Mouse (Mus musculus) cerebellum, adult 8-10 months (tissue): ENCODE measurements around the gene Ighmbp2.
"Not testable (repeated sequence)": the region's sequence is repeated elsewhere in the genome, so short reads cannot be mapped to it uniquely, and the experiment has no call there.

Source experiments
- DNase-seq: peaks from one replicate; pipeline ENCODE4 v3.0.0; 2022

Ighmbp2 gene

GRCm38 (mm10) chr19:3275744-3276365 lies 7.0 kb downstream of the Ighmbp2 start:
- DNase-seq = no peak

GRCm38 (mm10) chr19:3273331-3273730 lies 9.5 kb downstream of the Ighmbp2 start:
- DNase-seq = no peak

GRCm38 (mm10) chr19:3271366-3271765 lies 11.5 kb downstream of the Ighmbp2 start:
- no peak for DNase-seq

- DNase-seq = no peak
Observed at GRCm38 (mm10) chr19:3269803-3270202, 13.0 kb downstream of the Ighmbp2 start.

- no peak for DNase-seq
Observed at GRCm38 (mm10) chr19:3269279-3269678, 13.5 kb downstream of the Ighmbp2 start.

- no peak for DNase-seq
Observed at GRCm38 (mm10) chr19:3268218-3268980, 14.4 kb downstream of the Ighmbp2 start.

- no peak for DNase-seq
Observed at GRCm38 (mm10) chr19:3267340-3267739, 15.5 kb downstream of the Ighmbp2 start.

- DNase-seq = no peak
Observed at GRCm38 (mm10) chr19:3266676-3267075, 16.1 kb downstream of the Ighmbp2 start.

GRCm38 (mm10) chr19:3266136-3266535 lies 16.7 kb downstream of the Ighmbp2 start:
- no peak for DNase-seq

GRCm38 (mm10) chr19:3265180-3265579 lies 17.6 kb downstream of the Ighmbp2 start:
- DNase-seq = no peak

GRCm38 (mm10) chr19:3264348-3264747 lies 18.5 kb downstream of the Ighmbp2 start:
- no peak for DNase-seq

GRCm38 (mm10) chr19:3261764-3262525 lies 20.9 kb downstream of the Ighmbp2 start:
- DNase-seq = no peak

- DNase-seq = no peak
Observed at GRCm38 (mm10) chr19:3261336-3261735, 21.5 kb downstream of the Ighmbp2 start.

GRCm38 (mm10) chr19:3260591-3260990 lies 22.2 kb downstream of the Ighmbp2 start:
- DNase-seq = no peak

- no peak for DNase-seq
Observed at GRCm38 (mm10) chr19:3260016-3260415, 22.8 kb downstream of the Ighmbp2 start.

- not testable (repeated sequence) for DNase-seq
Observed at GRCm38 (mm10) chr19:3225261-3225660, 57.6 kb downstream of the Ighmbp2 start.

GRCm38 (mm10) chr19:3214937-3215336 lies 67.9 kb downstream of the Ighmbp2 start:
- DNase-seq = not testable (repeated sequence)
